Mouse (Mus musculus): ENCODE data around the gene Shroom1.

GRCm38 (mm10) chr11:53458996-53459395 lies 2.0 kb downstream of the Shroom1 start:
- TF ChIP-seq CTCF (IDR thresholded peaks at IDR 0.05; ENCODE audit: extremely low read depth, insufficient read depth, insufficient read length, insufficient replicate concordance) = no peak
- TF ChIP-seq POLR2A (IDR thresholded peaks at IDR 0.05; ENCODE audit: low read depth, low read length) = no peak

All from spleen, adult 2 months (tissue).